In genomic region chr7:99249582-99249911, GRCm38 (mm10) we compare ENCODE assay signal across 8 mouse cellular contexts. TPM values are rescaled to one million over a fixed set of nuclear protein-coding genes. Genes with fewer than 3 reads are reported as not detected.
DNase-seq lines count a peak whose midpoint lies in the region; ATAC-seq lines count a peak whose summit lies in the region.

No protein-coding gene starts in this region.

- H3K4me2 ChIP-seq in heart, embryonic 15.5 days, result peak overlapping the region; percentile 76

- ATAC-seq in cerebellum, adult (ENCODE audit: insufficient number of reproducible peaks, low FRiP score, low TSS enrichment), result peak; percentile 74; the same call in 1 of the 2 replicates
- ATAC-seq in heart, embryonic 15.5 days (replicated peaks; ENCODE audit: insufficient number of reproducible peaks, insufficient read depth, low FRiP score, low read depth), result no peak

- H3K4me3 ChIP-seq in heart, embryonic 15.5 days, result peak overlapping the region; percentile 45

- no peak overlapping the region for H3K9ac ChIP-seq in heart, embryonic 15.5 days

- no peak overlapping the region for H3K27ac ChIP-seq in heart, embryonic 15.5 days

- no peaks in the 10 kb centered on the region for H3K36me3 ChIP-seq in heart, embryonic 15.5 days

- WGBS in heart, embryonic 15.5 days, result 3% methylated on average over 10 of the region's 10 CpGs

- H3K9me3 ChIP-seq in heart, embryonic 15.5 days (replicated peaks), result no peaks in the 10 kb centered on the region

- no peak for DNase-seq in cerebellum, postnatal 4 days (ENCODE audit: low spot score in 2 of 2)
- peak; percentile 74 for DNase-seq in Muller cell, postnatal 12 days (ENCODE audit: inconsistent ontology term)
- peak; percentile 96 for DNase-seq in embryo, embryonic 10.5 days (ENCODE audit: low spot score)
- DNase-seq in kidney, postnatal 10 days, result peak; percentile 50
- peak; percentile 59 for DNase-seq in lung, postnatal 36 days
- DNase-seq in right cerebral cortex, postnatal 14 days, result peak; percentile 37

- H3K27me3 ChIP-seq in heart, embryonic 15.5 days, result peaks cover 27% of the 10 kb centered on the region

- H3K4me1 ChIP-seq in heart, embryonic 15.5 days (replicated peaks), result peaks cover 12% of the 10 kb centered on the region

RNA-seq across cellular contexts. Expression of gene Mogat2, which starts 11.1 kb away (rescaled TPM):
- 0.70 and 0.74 TPM in 2 replicates for polyA plus RNA-seq in heart, embryonic 15.5 days (2015; fragmentation: Nextera tagmentation; extraction: Ambion mirVana)

RNA-seq across cellular contexts. Expression of gene Map6, which starts 17.7 kb away (rescaled TPM):
- polyA plus RNA-seq in heart, embryonic 15.5 days (2015; fragmentation: Nextera tagmentation; extraction: Ambion mirVana), result 2.8 and 5.4 TPM in 2 replicates

Comparison
In these comparisons a context has a peak if more than half of its experiments do, and no peak if none do; other contexts are left out.
1. DNase-seq: peak in Muller cell, postnatal 12 days (single experiment), embryo, embryonic 10.5 days (single experiment), kidney, postnatal 10 days (single experiment), lung, postnatal 36 days (single experiment) and right cerebral cortex, postnatal 14 days (single experiment); none in cerebellum, postnatal 4 days (0 of 2).